Comparison of ENCODE assay signal across 14 mouse cellular contexts in the genomic region with DNA sequence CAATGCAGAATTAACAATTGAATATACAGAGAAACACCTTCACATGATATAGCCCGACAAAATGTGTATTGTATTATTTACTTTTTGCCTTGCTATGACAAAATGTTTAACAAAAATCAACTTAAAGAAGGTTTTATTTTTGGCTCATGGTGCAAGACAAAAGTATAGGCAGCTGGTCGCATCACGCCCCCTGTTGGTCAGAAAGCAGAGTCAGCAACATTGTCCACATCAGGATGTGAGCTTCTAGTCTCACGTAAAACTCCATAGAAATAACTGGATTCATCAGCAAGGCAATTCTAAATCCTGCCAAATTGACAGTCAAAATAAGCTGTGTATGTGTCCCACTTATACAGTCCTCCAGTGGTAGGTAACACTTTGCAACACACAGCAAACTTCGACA. TPM values are rescaled to one million over a fixed set of nuclear protein-coding genes. Genes with fewer than 3 reads are reported as not detected.
DNase-seq lines count a peak whose midpoint lies in the region; ATAC-seq and TF ChIP-seq lines count a peak whose summit lies in the region.
"Had no signal": no experiment of that assay in that cellular context is flagged by ENCODE, and none has a peak within 500 bp of the region (broad histone marks: within the 10 kb centered on the region; RNA-seq: fewer than 3 reads in every experiment).

No protein-coding gene starts in this region.

- TF ChIP-seq CTCF in liver, adult 2 months (IDR thresholded peaks at IDR 0.05; ENCODE audit: low read depth, low read length), result peak; percentile 49; the same call in 1 of the 2 replicates
- peak; percentile 59 for TF ChIP-seq CTCF in bone marrow, adult 2 months (IDR thresholded peaks at IDR 0.05; ENCODE audit: control insufficient read depth, insufficient read depth, low read length)

- no peaks in the 10 kb centered on the region for H3K36me3 ChIP-seq in liver, adult 2 months (ENCODE audit: control insufficient read depth, insufficient read depth, low read length)
- H3K36me3 ChIP-seq in liver, embryonic 12.5 days, result no peaks in the 10 kb centered on the region
- H3K36me3 ChIP-seq in midbrain, embryonic 16.5 days (ENCODE audit: control insufficient read depth, insufficient read depth, low read length), result no peaks in the 10 kb centered on the region
- H3K36me3 ChIP-seq: embryonic facial prominence, embryonic 13.5 days; heart, embryonic 13.5 days; limb, embryonic 10.5 days; neural tube, embryonic 13.5 days had no signal

- WGBS in liver, adult 2 months, result 53% methylated on average over 5 of the region's 5 CpGs
- 43% methylated on average over 5 of the region's 5 CpGs for WGBS in liver, embryonic 12.5 days (ENCODE audit: insufficient replicate concordance)
- WGBS in bone marrow, adult 2 months, result 56% methylated on average over 5 of the region's 5 CpGs
- WGBS in midbrain, embryonic 16.5 days, result 55% methylated on average over 5 of the region's 5 CpGs

- no peaks in the 10 kb centered on the region for H3K27me3 ChIP-seq in liver, adult 2 months (ENCODE audit: control insufficient read depth, insufficient read depth, low read length)
- H3K27me3 ChIP-seq in liver, embryonic 12.5 days (replicated peaks), result 0 out of 2 replicates have a peak, but pooled peaks cover 2% of the 10 kb centered on the region
- no peaks in the 10 kb centered on the region for H3K27me3 ChIP-seq in midbrain, embryonic 16.5 days (ENCODE audit: control insufficient read depth, insufficient read depth, low read depth, low read length)
- H3K27me3 ChIP-seq: embryonic facial prominence, embryonic 13.5 days; heart, embryonic 13.5 days; neural tube, embryonic 13.5 days had no signal

- no peak for TF ChIP-seq POLR2A in liver, adult 2 months (IDR thresholded peaks at IDR 0.05; ENCODE audit: extremely low read depth, insufficient read depth, low read length)
- no peak for TF ChIP-seq POLR2A in bone marrow, adult 2 months (IDR thresholded peaks at IDR 0.05; ENCODE audit: borderline replicate concordance, control insufficient read depth, low read depth, low read length)

- no peak for ATAC-seq in CD4-positive, CD25-positive, alpha-beta regulatory T cell, adult 4 months
- ATAC-seq in liver, embryonic 12.5 days, result no peak
- ATAC-seq in midbrain, embryonic 16.5 days, result no peak

- no peak overlapping the region for H3K4me3 ChIP-seq in liver, adult 2 months (ENCODE audit: insufficient read depth, low read depth, low read length)
- H3K4me3 ChIP-seq in liver, embryonic 12.5 days, result no peak overlapping the region
- H3K4me3 ChIP-seq in bone marrow, adult 2 months (replicated peaks; ENCODE audit: control insufficient read depth, low read depth, low read length), result no peak overlapping the region
- no peak overlapping the region for H3K4me3 ChIP-seq in midbrain, embryonic 16.5 days (ENCODE audit: low read depth, low read length)
- H3K4me3 ChIP-seq: embryonic facial prominence, embryonic 13.5 days; heart, embryonic 13.5 days; limb, embryonic 10.5 days; neural tube, embryonic 13.5 days had no signal

- no peaks in the 10 kb centered on the region for H3K79me2 ChIP-seq in liver, adult 2 months (ENCODE audit: control insufficient read depth, insufficient read depth, low read length)

- peak; percentile 44 for DNase-seq in CD4-positive, CD25-positive, alpha-beta regulatory T cell, adult 2 months (ENCODE audit: low read depth, low spot score)
- peak; percentile 3 for DNase-seq in liver, adult 2 months (ENCODE audit: extremely low read depth, low read depth, low spot score)
- DNase-seq in 416B (ENCODE audit: low read depth), result peak; percentile 45
- no peak for DNase-seq in right cerebral cortex, postnatal 10 days (ENCODE audit: low spot score in 2 of 2)
- DNase-seq: cerebellum, adult 11 months; right cerebral cortex, postnatal 14 days had no signal

- no peak overlapping the region for H3K9ac ChIP-seq in liver, adult 2 months (ENCODE audit: low read depth, low read length)
- H3K9ac ChIP-seq in liver, embryonic 12.5 days, result no peak overlapping the region
- H3K9ac ChIP-seq in midbrain, embryonic 16.5 days (ENCODE audit: low read depth, low read length), result no peak overlapping the region
- H3K9ac ChIP-seq: embryonic facial prominence, embryonic 13.5 days; heart, embryonic 13.5 days; neural tube, embryonic 13.5 days had no signal

- H3K4me1 ChIP-seq in liver, adult 2 months (ENCODE audit: control insufficient read depth, insufficient read depth, low read length), result no peaks in the 10 kb centered on the region
- H3K4me1 ChIP-seq in liver, embryonic 12.5 days, result peaks cover 4% of the 10 kb centered on the region; the same call in 1 of the 2 replicates
- no peaks in the 10 kb centered on the region; the same call in 1 of the 2 replicates for H3K4me1 ChIP-seq in bone marrow, adult 2 months (ENCODE audit: control insufficient read depth, insufficient read depth, low read length)
- no peaks in the 10 kb centered on the region for H3K4me1 ChIP-seq in midbrain, embryonic 16.5 days (ENCODE audit: control insufficient read depth, insufficient read depth, low read length)

- no peak overlapping the region for H3K27ac ChIP-seq in liver, adult 2 months (replicated peaks; ENCODE audit: insufficient read depth, low read depth, low read length)
- no peak overlapping the region for H3K27ac ChIP-seq in liver, embryonic 12.5 days
- H3K27ac ChIP-seq in bone marrow, adult 2 months (ENCODE audit: control insufficient read depth, insufficient read depth, low read depth, low read length, poor library complexity), result no peak overlapping the region
- H3K27ac ChIP-seq in midbrain, embryonic 16.5 days (ENCODE audit: low read length), result no peak overlapping the region
- H3K27ac ChIP-seq: embryonic facial prominence, embryonic 13.5 days; heart, embryonic 13.5 days; limb, embryonic 10.5 days had no signal

- no peaks in the 10 kb centered on the region for H3K9me3 ChIP-seq in liver, embryonic 12.5 days (replicated peaks)
- H3K9me3 ChIP-seq in midbrain, embryonic 16.5 days (replicated peaks; ENCODE audit: control insufficient read depth, low read length, poor library complexity, severe bottlenecking), result no peaks in the 10 kb centered on the region
- H3K9me3 ChIP-seq: embryonic facial prominence, embryonic 13.5 days; heart, embryonic 13.5 days; limb, embryonic 10.5 days; neural tube, embryonic 13.5 days had no signal

- no peak overlapping the region for H3K4me2 ChIP-seq in liver, embryonic 12.5 days
- H3K4me2 ChIP-seq in midbrain, embryonic 16.5 days (ENCODE audit: low read length), result no peak overlapping the region
- H3K4me2 ChIP-seq: embryonic facial prominence, embryonic 13.5 days; heart, embryonic 13.5 days; neural tube, embryonic 13.5 days had no signal

RNA-seq across cellular contexts. Expression of gene Rbm20, which starts 57.7 kb away (rescaled TPM):
- polyA plus RNA-seq in CD4-positive, CD25-positive, alpha-beta regulatory T cell, adult 4 months (2017; shearing (Covaris generic)), result under 1 TPM; 0.17 to 0.32 TPM
- 1.7 and 1.8 TPM in 2 replicates for total RNA-seq in liver, adult 2 months (2014; rRNA removed)
- polyA plus RNA-seq in liver, adult 2 months (2012; rRNA removed), result 0.31 and 0.45 TPM in 2 replicates
- polyA plus RNA-seq in liver, embryonic 12.5 days (2016; fragmentation: Nextera tagmentation; extraction: Ambion mirVana), result 0.18 and 0.53 TPM in 2 replicates
- 0.20 TPM in 1 of 2 replicates, not detected in the other for polyA plus RNA-seq in bone marrow, adult 2 months (2011; ENCODE audit: insufficient read depth, insufficient read length, low replicate concordance, missing spikeins)
- polyA plus RNA-seq in midbrain, embryonic 16.5 days (2015; fragmentation: Nextera tagmentation; extraction: Ambion mirVana), result 0.75 and 0.89 TPM in 2 replicates

Comparison
In these comparisons a context has a peak if more than half of its experiments do, and no peak if none do; other contexts are left out.
1. DNase-seq: peak in CD4-positive, CD25-positive, alpha-beta regulatory T cell, adult 2 months (single experiment), liver, adult 2 months (single experiment) and 416B (single experiment); none in right cerebral cortex, postnatal 10 days (0 of 2).